Mouse (Mus musculus) heart, postnatal 10 days (tissue): ENCODE results near the gene Lpp. TPM values are rescaled to one million over a fixed set of nuclear protein-coding genes. Genes with fewer than 3 reads are reported as not detected.

Experiments
- DNase-seq, 2 experiments: peaks; one replicate each; pipeline ENCODE4 v3.0.0; 2021
- intact Hi-C: fragments of 180-260 bp; cut with DNase I; formaldehyde crosslinking; loops from one replicate; pipeline ENCODE4 v1.15.1; 2025
- total RNA-seq, 2 experiments: library from RNA; stranded (reverse); gene quantifications; 2 replicates each; pipeline ENCODE4 v1.2.3; 2021

Gene Lpp
- total RNA-seq, 2 experiments from 2014 or later, result 58.8 TPM

DNA sequence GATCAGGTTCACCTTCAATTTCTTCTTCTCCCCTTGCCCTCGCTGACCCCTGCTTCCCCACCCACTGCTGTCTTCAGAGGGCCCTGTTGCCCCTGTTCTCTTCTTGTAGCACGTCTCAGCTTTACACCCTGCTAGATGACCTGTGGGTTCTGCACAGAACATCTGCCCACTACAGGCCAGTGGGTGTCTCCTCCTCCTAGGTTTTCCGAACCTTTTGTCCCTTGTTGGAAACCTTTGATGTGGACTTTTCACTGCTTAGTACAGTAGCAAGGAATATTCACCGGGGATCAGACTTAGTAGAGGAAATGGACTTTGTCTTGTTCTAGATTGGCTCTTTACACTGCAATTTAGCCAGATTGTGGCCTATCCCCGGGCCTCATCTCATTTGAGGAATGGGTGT, 71.1 kb downstream of the Lpp start:
- DNase-seq, result no peak
- intact Hi-C loops, result no loop called here

DNA sequence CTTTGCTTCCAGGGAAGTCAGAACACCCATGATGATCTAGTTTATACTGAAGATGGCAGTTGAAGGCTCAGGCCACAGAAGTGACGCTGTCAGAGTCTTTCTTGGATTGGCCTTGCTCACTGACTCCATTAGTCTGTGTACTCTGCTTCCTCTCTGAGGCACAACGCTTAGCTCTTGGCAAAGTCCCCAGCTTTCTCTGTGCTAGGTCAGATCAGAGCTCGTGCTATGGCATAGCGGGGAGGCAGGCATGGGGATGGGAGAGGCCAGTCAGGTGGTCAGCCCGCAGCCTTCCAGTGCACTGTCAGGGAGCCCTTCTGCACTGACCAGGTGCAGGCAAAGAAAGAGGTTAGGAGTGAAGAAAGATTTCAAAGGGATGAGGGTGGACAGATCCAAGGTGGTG, 72.3 kb downstream of the Lpp start:
- intact Hi-C loops, result no loop called here
- DNase-seq, result peak; percentile 47 to 77

DNA sequence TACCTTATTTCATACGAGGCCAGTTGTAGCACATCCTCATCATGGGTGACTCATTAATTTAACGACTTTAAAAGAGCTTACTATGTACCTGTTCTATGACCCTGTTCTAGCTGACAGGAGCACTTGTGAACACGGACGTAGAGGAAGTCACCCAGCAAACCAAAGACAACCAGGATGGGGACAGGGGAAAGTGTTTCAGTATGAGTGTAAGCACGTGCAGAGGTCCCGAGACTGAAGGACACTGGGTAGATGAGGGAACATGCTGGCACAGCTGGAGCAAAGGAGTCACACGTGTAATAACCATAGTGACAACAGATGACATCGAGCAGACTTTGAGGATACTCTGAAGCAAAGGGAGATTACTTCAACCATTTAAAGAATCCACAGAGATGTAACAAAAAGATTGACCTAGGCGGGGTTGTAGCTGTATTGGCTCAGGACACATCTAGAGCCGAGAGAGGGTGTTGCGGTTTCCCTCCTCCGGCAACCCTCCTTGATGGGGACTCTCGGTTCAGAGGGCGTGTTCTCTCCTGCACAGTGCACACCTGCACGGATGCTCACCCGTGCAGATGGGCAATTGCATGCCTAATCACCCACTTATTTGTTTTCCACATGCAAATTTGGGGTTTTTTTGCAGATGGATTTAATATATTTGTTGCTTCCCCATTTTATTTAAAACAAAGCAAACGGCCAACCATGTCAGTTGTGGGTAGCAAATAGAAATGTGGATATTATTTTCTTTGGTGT, 74.4 kb downstream of the Lpp start:
- DNase-seq, result no peak
- intact Hi-C loops, result no loop called here

DNA sequence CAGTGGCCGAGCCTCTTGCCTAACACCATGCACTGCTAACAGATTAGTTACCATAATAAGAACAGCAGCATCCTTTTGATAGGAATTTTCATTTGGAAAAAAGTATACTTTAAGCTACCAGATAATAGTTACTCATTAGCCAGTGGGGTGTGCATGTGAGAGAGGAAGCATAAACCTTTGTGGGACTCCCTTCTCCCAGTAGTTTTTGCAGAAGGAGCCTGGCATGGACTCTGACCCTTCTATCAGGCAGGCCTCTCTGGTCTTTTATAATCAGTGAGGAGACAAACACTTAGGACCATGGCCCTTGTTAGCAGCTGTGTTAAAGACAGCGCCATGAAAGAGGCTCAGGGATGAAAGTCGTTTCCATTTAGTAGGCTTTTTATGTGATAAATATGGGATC, 76.0 kb downstream of the Lpp start:
- intact Hi-C loops, result no loop called here
- DNase-seq, result no peak

DNA sequence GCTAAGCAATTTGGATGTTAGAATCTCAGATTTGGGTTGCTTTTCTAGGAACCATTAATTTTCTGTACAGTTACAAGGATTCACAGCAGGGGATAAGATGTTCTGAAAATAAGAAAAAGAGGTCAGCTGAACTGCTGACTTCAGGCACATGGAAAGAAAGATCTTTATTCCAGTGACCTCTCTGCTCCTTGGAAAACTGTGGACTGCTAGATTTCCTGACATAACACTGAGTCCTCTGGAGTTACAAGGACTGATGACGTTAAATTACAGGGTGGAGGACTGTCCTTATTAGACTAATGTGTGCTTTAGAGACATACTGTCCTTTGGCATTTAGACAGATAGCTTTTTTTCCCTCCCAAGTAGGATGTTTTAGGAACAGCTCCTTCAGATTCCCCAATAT, 77.3 kb downstream of the Lpp start:
- intact Hi-C loops, result no loop called here
- no peak for DNase-seq

DNA sequence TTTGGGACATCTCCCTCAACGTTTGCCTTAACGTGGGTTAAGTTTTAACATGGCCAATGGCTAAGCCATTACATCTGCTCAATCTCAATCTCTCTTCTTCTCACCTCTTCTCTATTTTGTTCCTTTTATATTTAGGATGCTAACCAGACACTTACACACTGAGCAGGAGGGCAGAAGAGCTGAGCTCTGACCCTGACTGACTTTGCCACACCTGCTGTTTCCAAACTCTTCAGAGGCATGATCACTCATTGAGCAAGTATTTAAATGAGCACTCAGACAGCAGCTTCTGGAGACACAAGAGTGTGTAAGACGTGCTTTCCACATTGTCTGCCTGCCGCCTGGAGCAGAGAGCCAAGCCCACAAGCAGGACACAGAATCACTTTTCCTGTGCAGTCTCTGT, 77.7 kb downstream of the Lpp start:
- intact Hi-C loops, result no loop called here
- no peak for DNase-seq

DNA sequence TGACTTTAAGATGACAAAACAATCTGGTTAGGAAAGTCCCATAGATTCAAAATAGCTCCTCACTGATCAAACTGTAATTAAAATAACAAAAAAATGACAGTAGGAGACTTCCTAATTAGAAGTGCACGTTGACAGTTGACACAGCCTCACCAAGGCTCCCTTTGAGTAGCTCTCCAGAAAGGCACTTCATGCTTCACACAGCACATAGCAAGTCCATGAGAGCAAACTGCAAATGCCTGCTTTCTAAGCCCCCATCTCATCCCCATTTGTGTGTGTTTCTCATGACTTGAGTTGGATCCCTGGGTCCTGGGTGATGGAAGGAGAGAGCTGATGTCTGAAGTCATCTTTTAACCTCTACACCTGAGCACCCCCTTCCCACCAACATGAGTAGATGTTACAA, 78.5 kb downstream of the Lpp start:
- no peak for DNase-seq
- intact Hi-C loops, result no loop called here

DNA sequence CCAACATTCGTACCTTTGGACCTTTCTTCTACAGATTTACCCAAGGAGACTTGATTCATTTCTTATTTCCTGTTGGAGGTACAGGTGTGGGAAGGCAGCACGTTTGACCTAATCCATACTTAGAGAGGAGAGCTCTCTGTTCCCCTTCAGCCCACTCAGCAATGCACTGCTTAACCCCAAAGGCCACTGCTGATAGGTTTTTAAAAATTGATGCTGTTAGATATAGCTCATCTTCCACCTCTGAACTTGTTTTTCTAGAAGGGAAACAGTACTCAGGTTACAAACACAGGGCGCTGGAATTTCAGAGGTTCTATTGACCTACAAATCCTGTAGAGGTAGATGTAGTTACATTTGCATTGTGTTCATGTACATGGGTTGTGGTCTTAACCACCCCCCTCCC, 80.7 kb downstream of the Lpp start:
- DNase-seq, result no peak
- intact Hi-C loops, result no loop called here

DNA sequence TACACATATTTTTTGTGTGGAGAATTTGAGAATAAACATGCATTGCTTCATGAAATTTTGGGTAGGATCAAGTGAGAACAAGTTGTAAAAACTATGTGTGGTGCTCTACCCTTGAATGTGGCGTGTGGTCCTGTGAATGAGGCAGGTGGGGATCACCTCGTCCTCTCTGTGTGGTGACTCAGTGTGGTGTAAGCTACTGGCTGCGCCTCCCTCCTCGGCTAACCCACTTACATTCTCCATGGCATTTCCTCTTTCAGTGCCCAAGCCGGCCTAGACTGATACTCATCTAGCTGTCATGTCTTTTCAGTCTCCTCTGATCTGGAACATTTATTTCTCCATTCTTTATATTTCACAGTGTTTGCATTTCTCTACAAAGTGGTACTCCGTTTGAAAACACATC, 81.5 kb downstream of the Lpp start:
- intact Hi-C loops, result no loop called here

DNA sequence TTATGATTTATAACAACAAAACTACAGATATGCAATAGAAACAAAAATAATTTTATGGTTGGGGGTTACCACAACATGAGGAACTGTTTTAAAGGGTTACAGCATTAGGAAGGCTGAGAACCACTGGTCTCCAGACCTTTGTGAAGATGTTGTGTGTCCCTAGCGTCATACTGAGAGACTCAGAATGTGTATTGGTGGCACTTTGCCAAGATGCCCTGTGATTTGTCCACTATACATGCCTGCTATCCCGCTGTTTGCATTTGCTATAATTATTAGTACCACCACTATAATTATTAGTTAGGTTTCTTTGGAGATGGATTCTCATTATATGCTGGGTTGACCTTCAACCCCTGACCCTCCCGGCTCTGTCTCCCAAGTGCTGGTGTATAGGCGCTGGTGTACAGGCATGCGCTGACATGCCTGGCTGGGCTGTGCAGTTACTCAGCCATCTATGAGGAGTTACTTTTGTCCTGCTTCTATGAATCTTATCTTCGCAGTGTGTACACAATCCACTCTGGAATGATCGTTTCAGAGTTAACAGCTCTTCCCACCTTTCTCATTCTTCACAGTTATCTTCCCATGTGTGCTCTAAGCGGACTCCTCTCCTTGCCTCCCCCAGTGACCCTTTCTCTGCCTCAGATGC, 82.1 kb downstream of the Lpp start:
- no peak for DNase-seq
- intact Hi-C loops, result no loop called here

More for the DNA sequence above, 81.5 kb downstream of the Lpp start:
- DNase-seq, result no peak

DNA sequence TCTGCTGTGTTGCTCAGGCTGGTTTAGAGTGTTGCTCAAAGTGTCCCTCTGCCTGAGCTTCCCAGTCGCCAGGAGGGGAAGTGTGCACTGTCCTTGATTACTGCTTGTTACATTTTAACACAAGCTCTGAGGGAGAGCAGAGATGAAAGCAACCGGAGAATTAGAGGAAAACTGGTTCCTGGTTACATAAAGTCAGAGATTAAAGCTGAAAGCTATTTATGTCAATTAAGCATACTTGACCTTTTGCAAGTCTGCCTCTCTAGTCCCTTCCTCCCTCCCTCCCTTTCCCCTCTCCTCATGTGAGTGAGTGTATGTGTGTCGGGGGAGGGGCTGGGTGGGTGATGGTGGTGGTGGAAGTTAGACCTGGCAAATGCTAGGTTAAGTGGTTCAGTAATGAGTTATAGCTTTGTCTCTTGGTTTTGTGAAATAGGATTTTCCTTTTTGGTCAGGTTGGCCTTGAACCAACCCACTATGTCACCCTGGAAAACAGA, 83.6 kb downstream of the Lpp start:
- no peak for DNase-seq
- intact Hi-C loops, result no loop called here

DNA sequence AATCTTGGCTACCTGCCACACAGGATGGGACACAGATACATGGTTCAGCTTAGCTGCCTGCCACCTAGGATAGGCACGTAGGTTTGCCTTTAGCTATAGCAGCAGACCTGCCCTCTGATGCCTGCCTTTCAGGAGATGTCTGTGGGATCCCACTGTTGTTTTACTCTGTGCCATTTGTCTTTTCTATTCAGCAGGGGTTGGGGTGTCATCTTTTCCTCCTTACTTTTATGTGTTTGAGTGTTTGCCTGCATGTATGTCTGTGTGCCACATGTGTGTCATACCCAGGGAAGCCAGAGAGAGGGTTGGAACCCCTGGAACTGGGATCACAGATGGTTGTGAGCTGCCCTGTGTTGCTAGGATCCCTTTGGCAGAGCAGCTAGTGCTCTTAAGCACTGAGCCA, 84.7 kb downstream of the Lpp start:
- DNase-seq, result no peak
- intact Hi-C loops, result no loop called here

DNA sequence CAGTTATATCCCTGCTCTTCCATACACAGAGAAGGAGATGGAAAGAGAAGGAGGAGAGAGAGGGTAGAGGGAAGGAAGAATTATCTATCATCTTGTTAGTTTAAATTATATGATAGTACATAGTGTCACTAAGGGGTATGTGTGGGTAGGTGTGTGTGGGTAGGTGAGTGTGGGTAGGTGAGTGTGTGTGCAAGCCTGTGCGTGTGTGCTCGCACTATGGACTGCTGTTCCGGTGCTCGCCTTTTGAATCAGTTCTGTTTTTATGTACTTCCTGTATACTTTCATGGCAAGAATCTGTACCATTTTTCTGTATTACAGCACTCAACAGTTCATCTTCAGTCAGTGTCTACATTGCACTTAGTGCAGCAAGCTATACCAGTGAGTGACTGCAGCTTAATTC, 85.5 kb downstream of the Lpp start:
- no peak for DNase-seq
- intact Hi-C loops, result no loop called here

DNA sequence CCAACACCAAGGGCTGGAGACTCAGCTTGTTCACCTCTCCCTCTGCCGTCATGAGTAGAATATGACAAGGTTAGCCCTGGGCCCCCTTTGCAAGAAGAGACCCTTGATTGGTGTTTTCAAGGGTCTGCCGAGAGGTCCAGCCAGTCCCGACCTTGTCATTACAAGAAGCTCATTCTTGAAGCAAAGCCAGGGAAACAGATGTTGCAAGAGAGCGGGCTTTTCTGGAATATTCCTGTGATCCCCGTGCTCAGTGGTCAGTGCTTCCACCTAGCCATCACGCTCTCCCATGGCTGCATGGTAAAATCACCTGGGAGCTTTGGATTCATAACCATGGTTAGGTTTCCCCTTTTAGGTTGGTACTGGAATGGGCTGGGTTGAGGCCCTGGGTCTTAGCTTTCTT, 89.3 kb downstream of the Lpp start:
- intact Hi-C loops, result loop anchor here (5.0 kb wide), 2 partner anchors 45 to 90 kb away; partner anchors contain the start of gene Lpp
- no peak for DNase-seq

DNA sequence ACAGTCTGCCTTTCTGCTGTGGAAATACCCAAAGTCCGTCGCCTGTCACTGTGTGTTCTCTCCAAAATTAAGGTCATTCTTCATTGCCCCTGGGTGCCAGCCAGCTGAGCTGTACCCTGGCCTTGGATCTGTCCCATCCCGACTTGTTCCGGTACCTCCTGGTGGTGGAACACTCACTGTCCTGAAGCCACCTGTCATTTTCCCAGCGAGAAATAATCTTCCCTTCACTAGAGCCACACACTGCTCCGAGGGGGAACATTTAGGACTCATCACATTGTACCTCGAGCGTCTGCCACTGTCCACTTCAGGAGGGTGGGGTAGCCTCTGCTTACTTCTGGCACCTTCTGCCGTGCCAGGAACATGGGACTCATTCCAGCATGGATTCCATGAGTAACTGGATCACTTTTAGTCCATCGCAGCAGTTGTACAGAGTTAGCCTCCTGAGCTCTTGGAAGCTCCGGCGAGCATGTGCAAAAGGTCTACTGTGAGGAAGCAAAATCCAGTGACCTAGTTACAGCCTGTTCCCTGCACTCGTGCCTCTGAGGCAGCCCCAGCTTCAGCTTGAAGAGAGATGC, 90.3 kb downstream of the Lpp start:
- intact Hi-C loops, result loop anchor here (5.0 kb wide), 2 partner anchors 46 to 91 kb away; partner anchors contain the start of gene Lpp

DNA sequence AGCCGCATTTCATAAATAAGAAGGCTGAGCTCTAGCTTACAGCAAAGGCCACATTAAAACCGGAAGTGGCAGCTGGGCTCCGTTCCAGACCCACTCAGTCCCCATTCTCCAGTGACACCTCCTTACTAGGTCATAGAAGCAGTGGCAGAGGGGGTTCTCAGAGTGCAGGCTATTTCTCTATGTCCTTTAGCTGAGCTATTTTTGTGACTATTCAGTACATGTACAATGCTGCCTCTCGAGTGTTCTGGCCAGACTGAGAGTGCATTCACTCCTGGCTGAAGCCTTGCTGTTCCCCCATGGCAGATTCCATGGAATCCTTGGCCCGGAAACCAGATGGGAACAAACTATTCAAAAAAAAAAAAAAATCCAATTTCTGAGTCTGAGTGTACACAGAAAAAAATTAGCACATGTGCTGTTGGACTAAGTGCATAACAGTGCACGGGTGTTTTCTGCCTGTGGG, 94.5 kb downstream of the Lpp start:
- peak; percentile 88 to 91 for DNase-seq
- intact Hi-C loops, result loop anchor here (5.0 kb wide), 1 partner anchor 574 kb away; no protein-coding TSS in a partner anchor

More for the DNA sequence above, 90.3 kb downstream of the Lpp start:
- peak; percentile 71 to 78 for DNase-seq

DNA sequence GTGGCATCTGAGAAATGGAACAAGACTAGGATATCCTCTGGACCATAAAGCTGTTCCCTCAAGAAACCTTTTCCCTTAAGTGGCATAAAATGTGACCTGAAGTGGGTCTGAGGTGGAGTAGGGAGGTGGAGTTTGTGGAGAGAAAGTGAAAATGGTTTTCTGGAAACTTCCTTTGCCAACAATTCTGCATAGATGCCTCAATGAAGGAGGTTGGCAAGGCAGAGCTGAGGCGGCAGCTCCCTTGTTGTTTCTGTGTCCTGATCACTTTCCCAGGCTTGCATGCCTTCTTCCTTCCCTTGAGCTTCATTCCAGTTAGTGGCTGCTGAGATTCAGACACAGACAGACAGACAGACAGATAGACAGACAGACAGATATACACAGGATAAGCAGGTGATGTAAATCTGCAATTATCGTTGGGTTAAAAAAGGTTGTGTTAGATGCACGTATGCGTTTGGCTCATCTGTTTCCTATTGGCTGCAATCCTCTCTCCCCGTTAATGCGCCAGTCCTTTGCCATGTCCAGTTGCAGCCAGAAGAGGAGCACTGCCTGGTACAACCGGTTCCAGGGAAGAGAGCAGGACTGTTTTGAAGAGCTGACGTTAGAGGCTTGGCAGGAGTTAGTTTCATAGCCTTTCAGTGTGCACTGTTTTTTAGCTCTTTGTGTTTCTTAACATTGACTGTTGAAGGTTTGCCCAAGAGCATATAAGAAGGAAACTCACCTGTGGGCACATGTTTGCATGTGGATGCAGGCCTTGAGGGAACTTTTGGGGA, 96.4 kb downstream of the Lpp start:
- intact Hi-C loops, result loop anchor here (5.0 kb wide), 2 partner anchors 502 to 573 kb away; partner anchors contain the start of genes Bcl6 and Gm37419
- DNase-seq, result no peak

DNA sequence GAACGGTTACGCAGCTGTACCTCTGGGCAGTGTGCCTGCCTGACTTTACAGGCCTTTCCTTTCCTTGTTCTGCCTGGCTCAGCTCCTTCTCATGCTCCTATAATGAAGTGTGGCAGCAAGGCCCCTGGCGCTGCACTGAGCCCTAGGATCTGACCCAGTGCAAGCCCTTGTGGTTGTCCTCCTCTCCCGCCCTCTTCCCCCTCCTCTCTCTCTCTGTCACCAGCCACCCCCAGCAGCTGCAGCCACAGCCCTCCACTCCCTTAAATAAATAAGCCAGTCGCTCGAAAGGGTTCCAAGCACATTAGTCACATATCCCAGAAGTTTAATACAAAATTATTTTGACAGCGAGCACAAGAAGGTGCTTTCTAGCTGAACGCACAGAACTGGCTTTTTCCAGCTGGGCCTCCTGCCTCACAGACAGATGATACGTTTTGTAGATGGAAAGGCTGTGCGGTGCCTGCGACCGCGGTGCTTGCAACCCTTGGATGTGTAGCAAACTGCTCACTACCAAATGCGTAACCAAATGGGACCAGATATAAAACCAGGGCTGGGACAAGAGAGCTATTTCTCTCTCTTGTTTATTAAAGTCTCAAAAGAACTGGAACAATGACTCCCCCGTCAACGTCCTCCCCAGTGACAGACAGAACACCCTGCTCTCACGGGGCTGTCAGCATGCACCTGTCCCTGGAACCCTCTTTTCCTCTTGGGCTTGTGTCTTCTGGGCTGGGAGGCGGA, 97.6 kb downstream of the Lpp start:
- intact Hi-C loops, result loop anchor here (5.0 kb wide), 1 partner anchor 504 kb away; the partner anchor contains the start of genes Bcl6 and Gm37419
- peak; percentile 45 to 59 for DNase-seq

DNA sequence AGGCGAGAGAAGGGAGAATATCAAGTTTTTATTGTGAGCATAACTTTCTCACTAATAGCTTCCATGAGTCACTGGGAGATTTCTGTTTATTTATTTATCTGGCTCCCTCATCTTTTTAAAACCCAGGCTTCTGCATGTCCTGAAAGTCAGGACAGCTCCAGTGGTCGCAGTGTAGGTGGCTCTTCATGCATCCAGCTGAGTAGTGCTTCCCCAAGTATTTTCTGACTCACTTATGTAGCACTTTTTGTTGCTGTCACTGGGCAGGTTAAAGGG, 98.1 kb downstream of the Lpp start:
- DNase-seq, result no peak
- intact Hi-C loops, result loop anchor here (5.0 kb wide), 1 partner anchor 504 kb away; the partner anchor contains the start of genes Bcl6 and Gm37419
